ENCODE assay signal across 14 mouse cellular contexts in the genomic region with DNA sequence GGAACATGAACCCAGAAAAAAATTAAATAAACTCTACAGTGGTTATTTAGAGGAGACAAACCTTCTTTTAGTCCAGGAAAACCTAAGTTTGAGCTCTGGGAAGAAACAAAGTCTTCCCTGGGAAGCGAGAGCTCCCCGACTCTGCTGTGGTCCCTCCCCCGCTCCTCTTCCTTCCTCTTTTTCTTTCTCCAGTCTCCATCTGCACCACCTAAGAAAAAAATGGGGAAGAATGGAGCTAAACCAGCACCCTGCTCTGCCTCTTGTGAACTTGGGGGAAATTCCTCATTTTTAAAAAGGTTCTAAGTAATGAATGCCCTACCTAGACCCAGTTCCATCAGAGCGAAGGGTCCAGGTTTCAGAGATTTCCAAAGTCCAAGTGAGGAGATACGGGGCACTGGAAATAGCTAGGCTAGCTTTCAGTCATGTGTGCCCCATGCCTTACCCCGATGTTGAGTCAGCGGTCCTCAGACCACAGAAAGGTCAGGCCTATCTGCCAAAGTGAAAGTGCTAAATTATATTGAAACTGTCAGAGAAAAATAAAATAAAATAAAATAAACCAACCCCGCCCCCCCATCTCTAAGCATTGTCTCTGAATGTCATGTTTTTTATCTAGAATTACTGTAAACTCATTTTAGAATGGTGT.
DNase-seq lines count a peak whose midpoint lies in the region; ATAC-seq and TF ChIP-seq lines count a peak whose summit lies in the region.
"Had no signal": no experiment of that assay in that cellular context is flagged by ENCODE, and none has a peak within 500 bp of the region (broad histone marks: within the 10 kb centered on the region; RNA-seq: fewer than 3 reads in every experiment).

No protein-coding gene starts in this region.

- H3K4me2 ChIP-seq in heart, embryonic 11.5 days: no peak overlapping the region
- H3K4me2 ChIP-seq: embryonic facial prominence, embryonic 13.5 days; liver, embryonic 13.5 days had no signal

- H3K9me3 ChIP-seq in heart, embryonic 11.5 days (replicated peaks; ENCODE audit: control insufficient read depth, low read length): no peaks in the 10 kb centered on the region
- H3K9me3 ChIP-seq: embryonic facial prominence, embryonic 13.5 days; liver, embryonic 13.5 days had no signal

- no peak overlapping the region for H3K4me3 ChIP-seq in heart, embryonic 11.5 days (ENCODE audit: low read depth, low read length)
- peak overlapping the region; percentile 57 for H3K4me3 ChIP-seq in bone marrow macrophage, adult 2 months (ENCODE audit: insufficient read depth, low read length)
- H3K4me3 ChIP-seq: embryonic facial prominence, embryonic 13.5 days; liver, embryonic 13.5 days had no signal

- TF ChIP-seq CTCF in bone marrow macrophage, adult 2 months (IDR thresholded peaks at IDR 0.05; ENCODE audit: low read depth, low read length): no peak

- TF ChIP-seq POLR2A in bone marrow macrophage, adult 2 months (IDR thresholded peaks at IDR 0.05; ENCODE audit: borderline replicate concordance, low read depth, low read length): no peak

- H3K27ac ChIP-seq in heart, embryonic 11.5 days (ENCODE audit: low read depth, low read length): no peak overlapping the region
- peak overlapping the region; percentile 96 for H3K27ac ChIP-seq in bone marrow macrophage, adult 2 months (ENCODE audit: insufficient read depth, low read depth, low read length)
- H3K27ac ChIP-seq: embryonic facial prominence, embryonic 13.5 days; liver, embryonic 13.5 days had no signal

- H3K36me3 ChIP-seq in heart, embryonic 11.5 days (ENCODE audit: control insufficient read depth, insufficient read depth, low read length): no peaks in the 10 kb centered on the region
- H3K36me3 ChIP-seq: embryonic facial prominence, embryonic 13.5 days; liver, embryonic 13.5 days had no signal

- H3K27me3 ChIP-seq in heart, embryonic 11.5 days (ENCODE audit: control insufficient read depth, insufficient read depth, low read length): no peaks in the 10 kb centered on the region
- H3K27me3 ChIP-seq: embryonic facial prominence, embryonic 13.5 days had no signal

- H3K4me1 ChIP-seq in heart, embryonic 11.5 days (ENCODE audit: control insufficient read depth, insufficient read depth, low read length): 0 out of 2 replicates have a peak, but pooled peaks cover 3% of the 10 kb centered on the region
- peaks cover 37% of the 10 kb centered on the region for H3K4me1 ChIP-seq in bone marrow macrophage, adult 2 months (ENCODE audit: control insufficient read depth, insufficient read depth, low read length)

- ATAC-seq in heart, embryonic 11.5 days (replicated peaks; ENCODE audit: insufficient number of reproducible peaks, low FRiP score, low TSS enrichment): no peak
- ATAC-seq in megakaryocyte progenitor cell, adult 5-6 weeks (replicated peaks; ENCODE audit: poor library complexity): peak; percentile 76
- ATAC-seq: forebrain, embryonic 14.5 days had no signal

- H3K9ac ChIP-seq in heart, embryonic 11.5 days (ENCODE audit: low read depth, low read length): no peak overlapping the region
- H3K9ac ChIP-seq: embryonic facial prominence, embryonic 13.5 days; liver, embryonic 13.5 days had no signal

- WGBS in heart, embryonic 11.5 days (ENCODE audit: insufficient replicate concordance): 76% methylated on average over 8 of the region's 8 CpGs

- peak; percentile 89 for DNase-seq in heart, adult 11 months
- DNase-seq in layer of hippocampus, adult 9-11 months: peak; percentile 19
- DNase-seq in layer of hippocampus, postnatal 10 days (ENCODE audit: low spot score in 2 of 2): no peak
- no peak for DNase-seq in retina, embryonic 14.5 days (ENCODE audit: low spot score)
- no peak for DNase-seq in cerebellum, adult 9-10 months
- DNase-seq: cerebellum, postnatal 14 days; heart, postnatal 4 days; liver, embryonic 13.5 days; lung, postnatal 14 days had no signal

Comparison
In these comparisons a context has a peak if more than half of its experiments do, and no peak if none do; other contexts are left out.
1. DNase-seq: peak in heart, adult 11 months (single experiment) and layer of hippocampus, adult 9-11 months (single experiment); none in layer of hippocampus, postnatal 10 days (0 of 2), retina, embryonic 14.5 days (single experiment) and cerebellum, adult 9-10 months (single experiment).